Mouse (Mus musculus) neural tube, embryonic 13.5 days (tissue): Measurements from ENCODE around the gene Rgs17. TPM values are rescaled to one million over a fixed set of nuclear protein-coding genes. Genes with fewer than 3 reads are reported as not detected.
A peak's percentile ranks its signal among the peaks of the same experiment; 100 is the strongest.

Source experiments
- ATAC-seq: fragments of 200-750 bp; cut with Nextera tagmentation; 2 replicates; pipeline ENCODE4 v1.8.0; 2017; ENCODE audit warnings: low read depth, mild to moderate bottlenecking, moderate TSS enrichment, moderate library complexity
- H3K27ac ChIP-seq: fragments of 300-500 bp; sonication (generic); replicated peaks from 2 replicates; pipeline ENCODE4 v1.5.1; 2015; ENCODE audit warnings: moderate library complexity, mild to moderate bottlenecking, inconsistent platforms
- H3K27me3 ChIP-seq: fragments of 300-500 bp; sonication (generic); 2 replicates; pipeline ENCODE4 v1.6.1; 2015; ENCODE audit warnings: mild to moderate bottlenecking, inconsistent platforms
- H3K36me3 ChIP-seq: fragments of 300-500 bp; sonication (generic); 2 replicates; pipeline ENCODE4 v1.6.1; 2015; ENCODE audit warnings: mild to moderate bottlenecking, inconsistent platforms
- H3K4me1 ChIP-seq: fragments of 300-500 bp; sonication (generic); replicated peaks from 2 replicates; pipeline ENCODE4 v1.6.1; 2015; ENCODE audit warnings: inconsistent platforms
- H3K4me2 ChIP-seq: fragments of 300-500 bp; sonication (generic); 2 replicates; pipeline ENCODE4 v1.6.1; 2015; ENCODE audit warnings: inconsistent platforms, mild to moderate bottlenecking, moderate library complexity
- H3K4me3 ChIP-seq: fragments of 300-500 bp; sonication (generic); 2 replicates; pipeline ENCODE4 v1.5.1; 2015; ENCODE audit warnings: mild to moderate bottlenecking, inconsistent platforms
- H3K9ac ChIP-seq: fragments of 300-500 bp; sonication (generic); 2 replicates; pipeline ENCODE4 v1.6.1; 2015; ENCODE audit warnings: moderate library complexity, mild to moderate bottlenecking, inconsistent platforms
- H3K9me3 ChIP-seq: fragments of 300-500 bp; sonication (generic); 2 replicates; pipeline ENCODE4 v1.6.1; 2016; ENCODE audit warnings: inconsistent platforms
- WGBS: fragments of 180-500 bp; shearing (Covaris S2); methylation state at CpG from one replicate; pipeline ENCODE4 v1.1.7; 2015; 5-methylcytosine and 5-hydroxymethylcytosine counted together
- polyA plus RNA-seq: library from polyadenylated mRNA; unstranded; fragments of >200 nt; fragmentation: Nextera tagmentation; extraction: Ambion mirVana; gene quantifications from 2 replicates; pipeline ENCODE4 v1.2.1, GENCODE M21; 2015

Gene Rgs17
- polyA plus RNA-seq, 1 experiment from 2014 or later = 12.9 TPM

DNA sequence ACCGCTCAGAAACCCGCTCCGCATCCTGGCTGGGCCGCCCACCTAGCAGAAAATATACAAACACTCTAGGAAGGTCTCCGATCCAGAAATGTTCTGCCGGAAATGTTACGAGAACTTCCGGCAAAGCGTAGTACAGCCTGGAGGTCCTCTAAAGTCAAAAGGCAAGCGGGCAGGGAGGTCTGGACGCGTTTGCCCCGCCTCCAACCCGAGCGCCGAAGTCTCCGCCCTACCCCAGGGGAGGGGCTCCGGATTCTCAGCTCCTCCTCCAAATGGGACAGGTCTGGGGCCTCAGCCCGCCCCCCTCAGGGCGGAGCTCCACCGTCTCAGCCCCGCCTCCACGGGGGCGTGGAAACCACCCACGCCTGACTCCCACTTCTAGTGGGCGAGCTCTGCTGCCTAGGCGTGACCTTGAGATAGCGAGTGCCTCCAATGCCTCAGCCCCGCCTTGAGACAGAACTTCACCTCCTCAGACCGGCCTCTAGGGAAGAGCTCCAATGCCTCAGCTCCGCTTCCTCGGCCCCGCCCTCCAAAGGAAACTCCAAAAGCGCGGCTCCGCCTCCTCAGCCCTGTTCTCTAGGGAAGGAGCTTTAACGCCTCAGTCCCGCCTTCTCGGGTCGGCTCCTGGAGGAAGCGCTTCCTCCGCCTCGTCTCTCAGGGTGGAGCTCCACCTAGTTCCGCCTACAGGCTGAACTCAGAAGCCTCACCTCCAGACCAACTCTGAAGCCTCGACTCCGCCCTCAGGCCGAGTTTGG lies 98.3 kb downstream of the Rgs17 start, which contains the start of gene Mtrf1l:
TSS of gene Mtrf1l (minus strand) at position 171 of the 752 bp plus-strand sequence.
- Histone ChIP-seq H3K4me2 (peak within 1 kb of the TSS; percentile 65), H3K9ac (peak within 1 kb of the TSS; percentile 91), H3K9me3 (no peaks in the 10 kb centered on the region), H3K4me1 (peaks cover 27% of the 10 kb centered on the region), H3K4me3 (peak within 1 kb of the TSS; percentile 94), H3K27ac (peak within 1 kb of the TSS; percentile 88), H3K27me3 (no peaks in the 10 kb centered on the region), H3K36me3 (peaks cover 14% of the 10 kb centered on the region)
- under 1% methylated on average over 47 of the region's 47 CpGs for WGBS
- ATAC-seq = peak; percentile 97

DNA sequence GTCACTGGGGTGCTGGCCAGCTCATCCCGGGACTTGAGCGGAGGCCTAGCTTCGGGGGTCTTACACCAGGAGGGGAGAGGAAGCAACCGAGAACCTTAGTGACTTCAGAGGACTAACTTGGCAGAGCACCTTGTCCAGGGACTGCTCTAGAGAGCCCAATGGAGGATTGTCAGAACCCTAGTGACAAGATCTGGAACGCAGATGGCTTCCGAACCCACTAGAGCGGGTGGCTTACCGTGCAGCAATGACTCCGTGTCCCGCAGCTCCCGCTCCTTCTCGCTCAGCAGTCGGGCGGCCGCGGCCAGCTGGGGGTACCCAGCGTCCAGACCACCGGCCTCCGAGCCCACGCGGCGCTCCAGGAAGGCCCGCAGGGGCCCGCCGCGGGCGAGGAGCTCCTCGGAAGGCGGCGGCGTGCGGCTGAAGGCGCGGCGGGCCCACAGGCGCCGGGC lies 98.9 kb downstream of the Rgs17 start:
- 2% methylated on average over 37 of the region's 37 CpGs for WGBS
- H3K9ac ChIP-seq = peak overlapping the region; percentile 91
- peak overlapping the region; percentile 65 for H3K4me2 ChIP-seq
- no peak; the same call in none of the 2 replicates for ATAC-seq
- H3K36me3 ChIP-seq = peaks cover 20% of the 10 kb centered on the region
- H3K27ac ChIP-seq = peak overlapping the region; percentile 88
- peak overlapping the region; percentile 94 for H3K4me3 ChIP-seq
- H3K4me1 ChIP-seq = peaks cover 27% of the 10 kb centered on the region
- H3K27me3 ChIP-seq = no peaks in the 10 kb centered on the region
- H3K9me3 ChIP-seq = no peaks in the 10 kb centered on the region

- H3K9ac ChIP-seq = no peak overlapping the region
- no peak for ATAC-seq
- H3K27ac ChIP-seq = no peak overlapping the region
- H3K27me3 ChIP-seq = no peaks in the 10 kb centered on the region
- H3K4me3 ChIP-seq = no peak overlapping the region
- H3K36me3 ChIP-seq = peaks cover 63% of the 10 kb centered on the region
- 98% methylated on average over 3 of the region's 3 CpGs for WGBS
- H3K4me2 ChIP-seq = no peak overlapping the region
- peaks cover 19% of the 10 kb centered on the region for H3K4me1 ChIP-seq
- no peaks in the 10 kb centered on the region for H3K9me3 ChIP-seq
These were observed 103.4 kb downstream of the Rgs17 start for GRCm38 (mm10) chr10:5818772-5819171.

DNA sequence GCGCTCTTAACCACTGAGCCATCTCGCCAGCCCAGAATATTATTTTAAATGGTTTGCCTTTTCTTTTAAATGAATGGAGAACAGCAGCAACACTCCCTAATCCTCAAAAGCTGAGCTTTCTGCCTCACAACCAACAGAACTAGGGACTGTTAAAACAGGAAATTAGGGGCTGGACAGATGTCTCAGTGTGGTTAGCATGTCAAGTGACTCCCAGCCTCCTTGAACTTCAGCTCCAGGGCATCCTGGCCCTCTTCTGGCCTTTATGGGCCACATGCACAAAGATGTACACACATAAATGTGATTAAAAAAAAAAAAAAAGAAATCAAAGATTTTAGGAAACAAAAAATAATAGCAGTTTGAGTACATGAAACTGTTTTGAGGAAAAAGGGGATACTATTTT lies 106.2 kb downstream of the Rgs17 start:
- H3K4me1 ChIP-seq = 0 out of 2 replicates have a peak, but pooled peaks cover 5% of the 10 kb centered on the region
- no peak overlapping the region for H3K4me3 ChIP-seq
- no peak overlapping the region for H3K9ac ChIP-seq
- 100% methylated on average over 2 of the region's 2 CpGs for WGBS
- H3K9me3 ChIP-seq = no peaks in the 10 kb centered on the region
- ATAC-seq = no peak
- no peaks in the 10 kb centered on the region for H3K27me3 ChIP-seq
- no peak overlapping the region for H3K27ac ChIP-seq
- no peak overlapping the region for H3K4me2 ChIP-seq
- H3K36me3 ChIP-seq = peaks cover 87% of the 10 kb centered on the region

GRCm38 (mm10) chr10:5813724-5814123 lies 108.5 kb downstream of the Rgs17 start:
- ATAC-seq = no peak
- Histone ChIP-seq H3K4me2 (no peak overlapping the region), H3K9ac (no peak overlapping the region), H3K27me3 (no peaks in the 10 kb centered on the region), H3K4me3 (no peak overlapping the region), H3K9me3 (no peaks in the 10 kb centered on the region), H3K36me3 (peaks cover 71% of the 10 kb centered on the region), H3K27ac (no peak overlapping the region), H3K4me1 (no peaks in the 10 kb centered on the region)
- 91% methylated on average over 11 of the region's 11 CpGs for WGBS

- H3K4me1 ChIP-seq = peaks cover 28% of the 10 kb centered on the region
- H3K4me3 ChIP-seq = no peak overlapping the region
- WGBS = 90% methylated on average over 2 of the region's 2 CpGs
- peaks cover 13% of the 10 kb centered on the region for H3K36me3 ChIP-seq
- no peak overlapping the region for H3K9ac ChIP-seq
- H3K27me3 ChIP-seq = no peaks in the 10 kb centered on the region
- H3K9me3 ChIP-seq = no peaks in the 10 kb centered on the region
- ATAC-seq = no peak
- no peak overlapping the region for H3K4me2 ChIP-seq
- H3K27ac ChIP-seq = no peak overlapping the region
These were observed 114.5 kb downstream of the Rgs17 start for GRCm38 (mm10) chr10:5807683-5808082.

DNA sequence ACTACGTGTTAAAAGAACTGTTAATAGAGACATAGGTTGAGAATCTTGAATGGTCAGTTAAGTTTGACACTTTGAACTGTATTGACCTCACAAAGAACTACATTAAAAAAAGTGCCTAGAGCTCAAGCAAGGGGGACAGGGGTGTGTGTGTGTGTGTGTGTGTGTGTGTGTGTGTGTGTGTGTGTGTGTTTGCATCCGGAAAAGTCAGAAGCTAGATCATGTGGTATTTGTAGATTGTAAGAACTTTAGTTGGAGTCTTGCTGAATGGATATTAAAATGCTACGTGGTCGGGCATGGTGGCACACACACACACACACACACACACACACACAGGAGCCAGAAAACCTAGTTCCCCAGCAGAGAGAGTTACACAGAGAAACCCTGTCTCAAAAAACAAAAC lies 115.2 kb downstream of the Rgs17 start:
- H3K4me2 ChIP-seq = no peak overlapping the region
- no peaks in the 10 kb centered on the region for H3K9me3 ChIP-seq
- H3K4me3 ChIP-seq = no peak overlapping the region
- no peak overlapping the region for H3K9ac ChIP-seq
- H3K27ac ChIP-seq = no peak overlapping the region
- ATAC-seq = no peak
- H3K4me1 ChIP-seq = peaks cover 35% of the 10 kb centered on the region
- no peaks in the 10 kb centered on the region for H3K27me3 ChIP-seq
- peaks cover 9% of the 10 kb centered on the region for H3K36me3 ChIP-seq
- WGBS = 95% methylated on average over 4 of the region's 4 CpGs

DNA sequence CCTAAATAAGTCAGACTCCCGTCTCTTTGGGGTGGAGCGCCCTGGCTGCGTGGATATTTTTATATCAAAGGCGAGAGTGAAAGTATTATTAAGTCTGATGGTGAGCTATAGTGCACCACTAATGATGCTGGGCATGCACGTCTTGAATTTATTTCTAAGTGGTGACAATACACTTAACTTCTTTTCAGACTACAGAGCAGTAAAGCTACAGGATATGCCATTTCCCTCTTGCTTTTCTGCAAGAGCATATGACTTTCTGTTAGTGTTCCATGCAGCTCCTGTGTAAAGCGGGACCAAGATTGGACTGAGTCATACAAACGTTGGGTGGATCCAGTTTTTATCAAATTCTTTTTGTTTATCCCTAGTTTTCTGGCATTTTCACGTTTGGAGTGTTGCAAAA lies 115.8 kb downstream of the Rgs17 start:
- ATAC-seq = 0 out of 2 replicates have a peak, but pooled peaks have one; percentile 2
- peaks cover 38% of the 10 kb centered on the region for H3K4me1 ChIP-seq
- no peaks in the 10 kb centered on the region for H3K27me3 ChIP-seq
- WGBS = 23% methylated on average over 8 of the region's 8 CpGs
- peak overlapping the region; percentile 89 for H3K27ac ChIP-seq
- H3K9ac ChIP-seq = peak overlapping the region; percentile 63
- H3K36me3 ChIP-seq = peaks cover 9% of the 10 kb centered on the region
- no peaks in the 10 kb centered on the region for H3K9me3 ChIP-seq
- H3K4me2 ChIP-seq = peak overlapping the region; percentile 60
- peak overlapping the region; percentile 69 for H3K4me3 ChIP-seq

- peak overlapping the region; percentile 69 for H3K4me3 ChIP-seq
- H3K4me2 ChIP-seq = peak overlapping the region; percentile 60
- no peaks in the 10 kb centered on the region for H3K27me3 ChIP-seq
- H3K27ac ChIP-seq = peak overlapping the region; percentile 89
- H3K9ac ChIP-seq = peak overlapping the region; percentile 63
- ATAC-seq = peak; percentile 96
- WGBS = under 1% methylated on average over 43 of the region's 43 CpGs
- peaks cover 15% of the 10 kb centered on the region for H3K36me3 ChIP-seq
- H3K4me1 ChIP-seq = peaks cover 38% of the 10 kb centered on the region
- no peaks in the 10 kb centered on the region for H3K9me3 ChIP-seq
These were observed 116.4 kb downstream of the Rgs17 start for GRCm38 (mm10) chr10:5805731-5806307.

- under 1% methylated on average over 41 of the region's 42 CpGs for WGBS
- H3K27me3 ChIP-seq = no peaks in the 10 kb centered on the region
- peak; percentile 98 for ATAC-seq
These were observed 116.9 kb downstream of the Rgs17 start, which contains the start of gene Fbxo5 for GRCm38 (mm10) chr10:5805243-5805730. Gene Fbxo5 (minus strand): TSS chr10:5805600.

DNA sequence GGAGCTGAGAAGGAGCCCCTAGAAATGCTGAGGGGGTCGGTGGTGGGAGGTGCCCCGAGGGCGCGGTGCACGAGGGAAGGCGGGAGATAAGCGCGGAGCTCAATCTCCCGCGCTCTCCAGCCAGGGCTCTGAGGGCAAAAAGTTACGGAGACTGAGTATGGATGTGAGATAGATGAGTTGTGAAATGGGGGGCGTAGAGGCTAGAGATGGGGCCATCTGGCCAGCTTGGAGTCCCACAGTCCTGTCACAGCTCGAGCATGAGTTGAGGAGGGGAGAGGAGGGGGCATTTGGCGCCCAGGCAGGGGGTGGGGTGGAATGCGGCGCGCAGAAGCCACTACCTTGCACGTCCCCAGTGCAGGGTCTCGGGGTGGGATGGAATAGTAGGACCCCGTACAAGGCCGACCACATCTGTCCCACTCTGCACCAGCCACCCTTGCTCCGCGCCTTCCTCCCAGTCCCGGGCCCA lies 117.5 kb downstream of the Rgs17 start:
- peak overlapping the region; percentile 99 for H3K4me2 ChIP-seq
- H3K4me3 ChIP-seq = peak overlapping the region; percentile 69
- under 1% methylated on average over 24 of the region's 24 CpGs for WGBS
- peak; percentile 52 for ATAC-seq
- peaks cover 38% of the 10 kb centered on the region for H3K4me1 ChIP-seq
- no peaks in the 10 kb centered on the region for H3K9me3 ChIP-seq
- H3K27ac ChIP-seq = no peak overlapping the region
- peaks cover 24% of the 10 kb centered on the region for H3K36me3 ChIP-seq
- peak overlapping the region; percentile 55 for H3K9ac ChIP-seq
- no peaks in the 10 kb centered on the region for H3K27me3 ChIP-seq

More at GRCm38 (mm10) chr10:5805243-5805730, 116.9 kb downstream of the Rgs17 start, which contains the start of gene Fbxo5:
- Histone ChIP-seq H3K27ac (peak within 1 kb of the TSS; percentile 89), H3K4me3 (peak within 1 kb of the TSS; percentile 69), H3K4me1 (peaks cover 38% of the 10 kb centered on the region), H3K9ac (peak within 1 kb of the TSS; percentile 63), H3K36me3 (peaks cover 18% of the 10 kb centered on the region), H3K9me3 (no peaks in the 10 kb centered on the region), H3K4me2 (peak within 1 kb of the TSS; percentile 99)

DNA sequence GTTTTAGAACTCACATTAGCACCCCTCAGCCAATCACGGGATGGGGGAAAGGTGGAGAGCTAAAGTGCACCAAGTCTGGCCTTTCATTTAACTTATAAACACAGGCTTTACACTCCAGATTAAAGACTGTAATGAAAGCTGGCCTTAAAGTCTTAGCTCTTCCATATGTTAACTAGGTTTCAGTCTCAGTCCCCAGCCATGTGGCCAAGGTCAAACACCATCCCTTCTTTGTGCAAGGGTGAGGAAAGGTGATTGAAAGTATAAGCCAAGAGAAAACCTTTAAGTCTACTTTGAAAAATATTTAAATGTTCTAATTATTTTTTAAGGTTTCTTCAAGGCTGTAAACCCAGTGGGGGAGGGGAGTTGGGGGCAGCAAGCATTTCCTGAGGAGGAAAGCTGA lies 118.5 kb downstream of the Rgs17 start:
- WGBS = 5% methylated on average over 1 of the region's 1 CpGs
- ATAC-seq = no peak
- peak overlapping the region; percentile 43 for H3K9ac ChIP-seq

More for the DNA sequence above, 118.5 kb downstream of the Rgs17 start:
- H3K27me3 ChIP-seq = no peaks in the 10 kb centered on the region
- no peaks in the 10 kb centered on the region for H3K9me3 ChIP-seq
- peak overlapping the region; percentile 99 for H3K4me2 ChIP-seq
- H3K27ac ChIP-seq = no peak overlapping the region
- peaks cover 27% of the 10 kb centered on the region for H3K36me3 ChIP-seq
- peaks cover 38% of the 10 kb centered on the region for H3K4me1 ChIP-seq
- H3K4me3 ChIP-seq = peak overlapping the region; percentile 69
